Mouse (Mus musculus) kidney, embryonic 15.5 days (tissue): Measurements from ENCODE around the gene Lrrc8c. TPM values are rescaled to one million over a fixed set of nuclear protein-coding genes. Genes with fewer than 3 reads are reported as not detected.
A peak's percentile ranks its signal among the peaks of the same experiment; 100 is the strongest.

Source experiments
- ATAC-seq: fragments of 200-750 bp; cut with Nextera tagmentation; replicated peaks from 2 replicates; pipeline ENCODE4 v1.8.0; 2017; ENCODE audit warnings: moderate TSS enrichment; ENCODE audit not compliant: low FRiP score
- H3K27ac ChIP-seq: fragments of 300-500 bp; sonication (generic); 2 replicates; pipeline ENCODE4 v1.5.1; 2015; ENCODE audit warnings: mild to moderate bottlenecking, inconsistent platforms
- H3K27me3 ChIP-seq: fragments of 300-500 bp; sonication (generic); 2 replicates; pipeline ENCODE4 v1.6.1; 2015; ENCODE audit warnings: inconsistent platforms
- H3K36me3 ChIP-seq: fragments of 300-500 bp; sonication (generic); 2 replicates; pipeline ENCODE4 v1.6.1; 2015; ENCODE audit warnings: inconsistent platforms
- H3K4me1 ChIP-seq: fragments of 300-500 bp; sonication (generic); 2 replicates; pipeline ENCODE4 v1.6.1; 2015; ENCODE audit warnings: inconsistent platforms
- H3K4me2 ChIP-seq: fragments of 300-500 bp; sonication (generic); 2 replicates; pipeline ENCODE4 v1.6.1; 2015; ENCODE audit warnings: moderate library complexity, mild to moderate bottlenecking, inconsistent platforms
- H3K4me3 ChIP-seq: fragments of 300-500 bp; sonication (generic); replicated peaks from 2 replicates; pipeline ENCODE4 v1.5.1; 2015; ENCODE audit warnings: mild to moderate bottlenecking, inconsistent platforms
- H3K9ac ChIP-seq: fragments of 300-500 bp; sonication (generic); 2 replicates; pipeline ENCODE4 v1.6.1; 2015; ENCODE audit warnings: mild to moderate bottlenecking, inconsistent platforms
- H3K9me3 ChIP-seq: fragments of 300-500 bp; sonication (generic); replicated peaks from 2 replicates; pipeline ENCODE4 v1.6.1; 2016; ENCODE audit warnings: inconsistent platforms
- WGBS: fragments of 180-500 bp; shearing (Covaris S2); methylation state at CpG from one replicate; pipeline ENCODE4 v1.1.7; 2015; ENCODE audit warnings: mixed read lengths; 5-methylcytosine and 5-hydroxymethylcytosine counted together
- polyA plus RNA-seq: library from polyadenylated mRNA; unstranded; fragments of >200 nt; fragmentation: Nextera tagmentation; extraction: Ambion mirVana; gene quantifications from 2 replicates; pipeline ENCODE4 v1.2.1, GENCODE M21; 2015

Lrrc8c gene
- polyA plus RNA-seq, 1 experiment from 2014 or later: 18.4 TPM

DNA sequence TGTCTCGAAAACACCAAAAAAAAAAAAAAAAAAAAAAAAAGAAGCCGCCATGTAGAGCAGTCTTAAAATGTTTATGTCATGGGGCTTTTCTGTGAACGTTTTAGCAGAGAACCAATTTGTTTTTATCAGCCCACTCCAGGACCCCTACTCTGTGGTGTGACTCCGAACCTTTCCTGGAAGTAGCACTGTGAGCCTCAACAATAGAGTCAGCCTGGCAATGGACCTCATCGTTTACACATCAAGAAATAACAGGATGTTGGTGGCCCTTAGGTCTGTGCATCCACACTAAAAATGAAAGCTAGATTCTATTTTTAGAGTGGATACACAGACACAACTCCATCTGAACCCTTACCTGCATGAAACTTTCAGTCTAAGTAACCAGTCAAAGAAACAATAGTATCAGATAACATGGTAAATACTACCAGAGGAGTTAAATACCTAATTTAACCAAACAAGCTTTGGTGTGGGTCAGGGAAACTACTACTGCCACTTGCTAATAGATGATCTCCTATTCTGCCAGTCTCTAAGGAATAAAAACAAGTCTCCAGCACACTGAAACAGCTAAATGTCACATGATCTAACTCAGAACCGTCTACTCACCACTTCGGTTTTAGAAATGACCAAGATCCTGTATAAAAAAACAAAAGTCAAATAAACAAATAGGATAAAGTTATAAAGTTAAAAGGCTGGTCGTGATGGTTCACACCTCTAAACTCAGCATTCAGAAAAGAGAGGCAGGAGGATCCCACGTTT is 95.7 kb downstream of the Lrrc8c start:
- 0 out of 2 replicates have a peak, but pooled peaks cover 3% of the 10 kb centered on the region for H3K4me1 ChIP-seq
- ATAC-seq: no peak
- no peaks in the 10 kb centered on the region for H3K36me3 ChIP-seq
- H3K27me3 ChIP-seq: no peaks in the 10 kb centered on the region
- no peaks in the 10 kb centered on the region for H3K9me3 ChIP-seq
- no peak overlapping the region for H3K4me2 ChIP-seq
- no peak overlapping the region for H3K9ac ChIP-seq
- no peak overlapping the region for H3K27ac ChIP-seq
- H3K4me3 ChIP-seq: no peak overlapping the region
- 59% methylated on average over 9 of the region's 9 CpGs for WGBS

DNA sequence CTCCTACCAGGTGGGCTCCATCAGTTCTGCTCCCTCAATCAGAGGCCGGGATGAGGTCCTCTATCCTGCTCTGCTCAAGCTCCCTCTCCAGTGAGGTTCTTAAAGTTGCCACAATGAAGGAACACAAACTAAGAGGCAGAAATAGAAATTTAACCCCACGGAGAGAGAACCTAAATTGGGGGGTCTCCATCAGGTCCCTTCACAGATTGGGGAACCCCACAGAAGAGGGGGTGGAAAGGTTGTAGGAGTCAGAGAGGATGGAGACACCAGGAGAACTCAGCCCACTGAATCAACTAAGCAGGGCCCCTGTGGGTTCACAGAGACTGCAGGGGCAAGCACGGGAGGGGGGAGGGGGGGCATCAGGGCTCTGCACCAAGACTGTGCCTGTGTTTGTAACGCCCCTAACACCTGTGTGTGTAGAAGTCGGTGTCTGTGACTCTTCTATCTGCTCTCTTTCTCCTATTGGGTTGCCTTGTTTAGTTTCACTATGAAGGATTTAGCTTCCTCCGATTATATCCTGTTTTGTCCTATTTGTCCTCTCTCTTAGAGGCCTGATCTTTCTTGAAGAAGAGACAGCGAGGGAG is 96.8 kb downstream of the Lrrc8c start:
- Histone ChIP-seq H3K4me3 (no peak overlapping the region), H3K36me3 (no peaks in the 10 kb centered on the region), H3K4me1 (0 out of 2 replicates have a peak, but pooled peaks cover 3% of the 10 kb centered on the region), H3K9me3 (no peaks in the 10 kb centered on the region), H3K4me2 (no peak overlapping the region), H3K27ac (no peak overlapping the region), H3K9ac (no peak overlapping the region), H3K27me3 (no peaks in the 10 kb centered on the region)
- no peak for ATAC-seq
- WGBS: 53% methylated on average over 7 of the region's 7 CpGs

DNA sequence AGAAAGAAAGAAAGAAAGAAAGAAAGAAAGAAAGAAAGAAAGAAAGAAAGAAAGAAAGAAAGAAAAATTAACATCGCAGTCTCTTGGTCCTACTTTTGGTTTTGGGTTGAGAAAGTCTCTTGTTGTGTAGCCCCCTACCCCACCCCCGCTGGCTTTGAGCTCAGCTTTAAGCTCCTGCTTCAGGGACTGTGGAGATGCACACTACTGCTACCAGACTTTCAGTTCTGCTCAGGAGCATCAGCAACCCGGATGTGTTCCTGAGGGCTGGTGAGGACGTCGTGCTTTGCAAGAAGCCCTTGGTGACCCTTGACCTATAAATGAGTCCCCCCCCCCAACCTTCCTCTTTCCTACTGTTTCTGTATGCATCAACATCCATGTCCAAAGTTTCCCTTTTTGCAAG is 97.3 kb downstream of the Lrrc8c start:
- 78% methylated on average over 5 of the region's 5 CpGs for WGBS
- no peaks in the 10 kb centered on the region for H3K9me3 ChIP-seq
- H3K4me1 ChIP-seq: 0 out of 2 replicates have a peak, but pooled peaks cover 7% of the 10 kb centered on the region
- no peaks in the 10 kb centered on the region for H3K36me3 ChIP-seq
- no peak overlapping the region for H3K4me2 ChIP-seq
- no peak overlapping the region for H3K27ac ChIP-seq
- H3K9ac ChIP-seq: no peak overlapping the region
- H3K4me3 ChIP-seq: no peak overlapping the region
- H3K27me3 ChIP-seq: no peaks in the 10 kb centered on the region
- ATAC-seq: no peak

DNA sequence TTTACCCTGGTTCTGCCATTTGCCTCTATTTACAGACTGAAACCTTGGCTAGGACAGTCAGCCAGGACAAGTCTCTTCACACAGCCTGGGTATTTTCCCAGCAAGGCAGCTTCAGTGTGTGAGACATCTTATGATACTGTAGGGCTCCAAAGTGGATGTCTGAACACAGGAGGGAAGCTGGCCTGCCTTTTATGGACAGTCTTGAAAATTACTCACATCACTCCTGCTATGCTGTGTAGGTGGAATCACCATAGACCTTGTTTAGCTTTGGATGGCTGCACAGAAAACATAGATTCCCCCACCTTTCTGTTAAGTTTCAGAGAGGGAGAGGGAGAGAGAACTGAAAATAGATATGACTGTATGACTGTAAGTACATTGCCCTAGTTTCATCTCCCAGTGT is 99.3 kb downstream of the Lrrc8c start:
- Histone ChIP-seq H3K4me2 (no peak overlapping the region), H3K36me3 (no peaks in the 10 kb centered on the region), H3K9ac (no peak overlapping the region), H3K9me3 (no peaks in the 10 kb centered on the region), H3K27ac (no peak overlapping the region), H3K4me3 (no peak overlapping the region), H3K4me1 (0 out of 2 replicates have a peak, but pooled peaks cover 7% of the 10 kb centered on the region), H3K27me3 (no peaks in the 10 kb centered on the region)
- no peak for ATAC-seq

DNA sequence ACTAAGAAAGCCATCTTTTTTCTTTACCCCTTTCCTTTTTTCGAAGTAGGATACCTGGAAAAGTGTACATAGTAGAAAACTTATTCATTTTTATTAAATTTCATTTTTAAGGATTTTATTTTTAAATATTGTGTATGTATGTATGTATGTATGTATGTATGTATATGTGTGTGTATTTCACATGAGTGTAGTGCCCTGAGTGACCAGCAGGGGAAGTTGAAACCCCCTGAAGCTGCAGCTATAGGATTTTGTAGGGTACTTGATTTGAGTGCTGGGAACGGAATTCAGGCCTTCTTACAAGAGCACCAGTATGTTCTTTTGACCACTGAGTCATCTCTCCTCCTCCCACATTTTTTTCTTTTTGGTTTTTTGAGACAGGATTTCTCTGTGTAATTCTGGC is 100.5 kb downstream of the Lrrc8c start:
- H3K36me3 ChIP-seq: no peaks in the 10 kb centered on the region
- peak overlapping the region; percentile 60 for H3K27ac ChIP-seq
- no peak for ATAC-seq

DNA sequence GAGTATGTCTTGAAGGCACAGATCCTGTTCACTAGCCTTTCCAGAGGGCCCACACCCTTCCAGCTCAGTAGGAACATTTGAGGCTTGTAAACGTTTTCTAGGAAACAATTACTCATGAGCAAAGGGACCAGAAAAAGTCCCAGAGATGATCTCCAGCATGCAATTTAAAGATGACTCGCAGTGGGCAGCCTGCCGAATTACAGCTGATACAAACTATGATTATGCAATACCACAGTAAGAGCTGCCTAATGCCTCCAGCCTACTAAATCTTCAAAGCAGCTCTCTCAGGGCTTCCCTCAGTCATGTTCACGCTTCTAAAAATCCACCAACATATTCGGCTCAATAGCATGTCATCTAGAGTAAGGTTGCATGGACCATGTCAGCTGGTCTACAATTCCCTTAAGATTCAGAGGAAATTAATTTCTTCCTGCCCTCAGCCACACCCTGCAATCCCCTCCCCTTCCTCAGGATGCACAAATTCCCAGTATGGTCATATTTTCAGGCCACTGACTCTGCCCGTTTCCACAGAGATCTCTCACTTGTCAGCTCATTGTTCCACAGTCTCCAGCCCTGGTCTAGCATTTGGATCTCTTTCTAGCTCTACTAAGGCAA is 101.4 kb downstream of the Lrrc8c start:
- peak; percentile 30; the same call in 1 of the 2 replicates for ATAC-seq
- Histone ChIP-seq H3K27me3 (no peaks in the 10 kb centered on the region), H3K4me1 (0 out of 2 replicates have a peak, but pooled peaks cover 4% of the 10 kb centered on the region), H3K9ac (no peak overlapping the region), H3K36me3 (no peaks in the 10 kb centered on the region), H3K4me3 (no peak overlapping the region), H3K27ac (peak overlapping the region; percentile 65), H3K9me3 (no peaks in the 10 kb centered on the region), H3K4me2 (no peak overlapping the region)
- WGBS: 64% methylated on average over 6 of the region's 6 CpGs

More for the DNA sequence above, 100.5 kb downstream of the Lrrc8c start:
- Histone ChIP-seq H3K4me3 (no peak overlapping the region), H3K27me3 (no peaks in the 10 kb centered on the region), H3K4me2 (no peak overlapping the region), H3K4me1 (0 out of 2 replicates have a peak, but pooled peaks cover 4% of the 10 kb centered on the region), H3K9ac (no peak overlapping the region), H3K9me3 (no peaks in the 10 kb centered on the region)
- WGBS: 93% methylated on average over 2 of the region's 2 CpGs

DNA sequence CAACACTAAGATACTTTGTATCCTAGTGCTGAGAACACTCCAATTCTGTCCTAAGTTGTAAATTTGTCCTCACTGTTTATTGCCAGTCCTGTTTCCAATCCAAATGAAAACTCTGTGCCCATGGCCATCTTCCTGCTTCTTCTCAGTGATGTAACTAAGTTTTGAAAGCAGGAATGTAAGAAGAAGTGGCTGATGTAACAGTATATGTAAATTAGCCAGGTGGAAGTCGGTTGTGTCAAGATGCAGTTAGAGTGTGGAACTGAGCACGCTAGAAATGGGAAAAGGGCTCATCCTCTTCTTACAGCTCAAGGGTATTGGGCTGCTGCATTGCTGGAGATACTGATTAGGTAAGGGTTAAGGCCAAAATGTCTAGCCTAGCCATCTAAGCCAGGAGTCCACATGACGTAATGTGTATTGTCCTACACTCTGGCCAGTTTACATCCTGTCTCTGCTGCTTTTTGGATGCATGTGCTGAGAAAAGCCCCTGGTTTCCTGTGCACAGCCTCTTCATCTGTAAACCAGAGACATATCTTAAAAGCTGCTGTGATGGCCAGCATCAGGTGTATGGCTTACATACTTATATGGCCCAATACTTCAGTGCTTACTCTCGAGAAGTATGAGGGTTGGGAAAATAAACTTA is 104.0 kb downstream of the Lrrc8c start:
- no peaks in the 10 kb centered on the region for H3K27me3 ChIP-seq
- H3K4me2 ChIP-seq: no peak overlapping the region
- H3K36me3 ChIP-seq: no peaks in the 10 kb centered on the region
- ATAC-seq: no peak
- no peak overlapping the region for H3K4me3 ChIP-seq
- H3K9me3 ChIP-seq: no peaks in the 10 kb centered on the region
- peak overlapping the region; percentile 72 for H3K27ac ChIP-seq
- WGBS: 55% methylated on average over 4 of the region's 4 CpGs
- no peak overlapping the region for H3K9ac ChIP-seq
- peaks cover 7% of the 10 kb centered on the region; the same call in 1 of the 2 replicates for H3K4me1 ChIP-seq

DNA sequence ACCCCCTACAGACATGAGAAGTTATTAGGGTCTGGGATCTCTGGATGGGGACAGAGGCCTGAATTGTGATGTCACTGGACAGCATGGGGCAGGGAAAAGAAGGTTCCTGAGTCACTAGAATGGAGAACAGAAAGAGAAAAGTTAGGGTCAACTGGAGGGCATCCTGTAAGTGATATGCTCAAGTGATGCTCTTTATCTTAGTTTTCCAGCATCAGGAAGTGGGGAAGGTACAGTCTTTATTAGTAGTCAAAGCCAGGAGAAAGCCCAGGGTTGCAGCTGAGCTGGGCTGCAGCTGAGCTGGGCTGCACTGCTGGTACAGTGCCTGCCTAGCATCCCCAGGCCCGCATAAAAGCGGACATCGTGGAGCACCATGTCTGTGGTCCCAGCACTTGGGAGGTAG is 105.1 kb downstream of the Lrrc8c start:
- Histone ChIP-seq H3K4me1 (peaks cover 7% of the 10 kb centered on the region; the same call in 1 of the 2 replicates), H3K36me3 (no peaks in the 10 kb centered on the region), H3K4me3 (no peak overlapping the region), H3K9me3 (no peaks in the 10 kb centered on the region), H3K27ac (peak overlapping the region; percentile 72), H3K27me3 (no peaks in the 10 kb centered on the region), H3K9ac (no peak overlapping the region), H3K4me2 (no peak overlapping the region)
- no peak for ATAC-seq
- 86% methylated on average over 3 of the region's 3 CpGs for WGBS

DNA sequence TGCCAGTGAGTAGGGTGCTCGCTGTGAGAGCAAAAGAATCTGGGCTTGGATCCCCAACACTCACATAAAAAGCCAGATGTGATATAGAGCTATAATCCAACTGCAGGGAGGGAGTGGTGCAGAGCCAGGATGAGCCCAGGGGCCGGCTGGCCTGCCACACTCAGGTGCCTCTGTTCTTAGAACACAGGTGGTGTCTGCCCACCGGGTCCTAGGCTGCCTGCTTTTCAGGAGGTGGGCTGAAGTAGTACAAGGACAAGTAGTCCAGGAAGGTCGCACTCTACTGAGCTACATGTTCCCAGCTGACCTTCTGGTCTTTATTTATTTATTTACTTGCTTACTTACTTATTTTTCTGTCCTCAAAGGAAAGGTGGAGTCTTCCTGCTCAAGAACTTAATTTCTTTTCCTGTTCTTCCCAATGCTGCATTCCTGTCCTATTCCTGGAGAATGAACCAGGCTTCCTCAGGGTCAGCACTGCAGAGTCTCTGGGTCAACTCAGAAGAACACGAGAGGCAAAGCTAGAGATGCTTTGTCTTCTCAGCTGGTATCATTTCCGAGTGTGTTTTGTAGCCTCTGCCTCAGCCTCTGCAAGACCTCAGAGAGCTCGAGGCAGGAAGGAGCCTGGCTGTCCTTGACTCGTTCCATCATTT is 106.4 kb downstream of the Lrrc8c start:
- H3K9ac ChIP-seq: no peak overlapping the region
- WGBS: 65% methylated on average over 8 of the region's 8 CpGs
- H3K36me3 ChIP-seq: no peaks in the 10 kb centered on the region
- ATAC-seq: 0 out of 2 replicates have a peak, but pooled peaks have one; percentile 35
- no peak overlapping the region for H3K4me2 ChIP-seq
- peak overlapping the region; percentile 78 for H3K27ac ChIP-seq
- H3K4me1 ChIP-seq: peaks cover 7% of the 10 kb centered on the region; the same call in 1 of the 2 replicates
- H3K4me3 ChIP-seq: no peak overlapping the region
- H3K9me3 ChIP-seq: no peaks in the 10 kb centered on the region
- H3K27me3 ChIP-seq: no peaks in the 10 kb centered on the region

DNA sequence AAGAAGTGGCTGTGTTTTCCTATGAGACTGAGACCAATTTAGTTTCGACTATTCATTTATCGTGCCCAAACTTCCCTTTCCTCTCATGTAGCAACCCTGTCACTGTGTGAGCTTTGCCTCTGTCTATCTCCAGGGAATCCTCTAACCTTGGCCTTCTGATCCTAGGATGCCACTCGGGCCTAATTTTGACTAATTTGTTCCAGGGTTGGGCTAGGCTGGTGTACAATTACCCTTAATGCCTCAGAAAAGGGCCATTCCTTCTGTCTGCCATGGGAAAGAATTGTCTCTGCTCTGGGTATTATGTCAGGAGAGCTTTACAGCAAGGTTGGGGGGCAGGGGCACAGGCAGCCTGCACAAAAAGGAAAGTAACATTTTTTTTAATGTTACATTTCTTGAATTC is 107.2 kb downstream of the Lrrc8c start:
- no peak overlapping the region for H3K4me2 ChIP-seq
- ATAC-seq: no peak
- no peak overlapping the region for H3K4me3 ChIP-seq
- 31% methylated on average over 3 of the region's 3 CpGs for WGBS
- peaks cover 4% of the 10 kb centered on the region; the same call in 1 of the 2 replicates for H3K4me1 ChIP-seq
- H3K36me3 ChIP-seq: no peaks in the 10 kb centered on the region
- H3K27ac ChIP-seq: peak overlapping the region; percentile 78
- no peaks in the 10 kb centered on the region for H3K27me3 ChIP-seq
- H3K9ac ChIP-seq: no peak overlapping the region
- H3K9me3 ChIP-seq: no peaks in the 10 kb centered on the region

DNA sequence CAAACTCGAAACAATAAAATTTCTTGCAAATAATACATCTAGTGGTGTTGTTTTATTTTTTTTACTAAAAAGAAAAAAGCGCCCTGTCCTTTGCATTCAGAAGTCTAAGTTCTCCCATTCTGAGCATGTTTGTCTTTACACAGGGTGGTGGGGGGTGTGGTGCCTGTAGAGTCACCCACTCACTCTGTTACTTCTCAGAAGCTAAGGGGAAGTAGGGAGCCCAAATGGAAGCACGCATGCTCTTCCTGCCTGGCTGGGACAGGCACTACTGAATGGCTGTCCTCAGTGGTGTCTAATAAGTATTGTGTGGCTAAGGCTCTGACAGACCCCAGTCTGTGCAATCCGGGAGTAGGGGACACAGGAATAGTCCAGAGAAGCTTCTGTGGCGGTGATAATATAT is 107.9 kb downstream of the Lrrc8c start:
- 78% methylated on average over 5 of the region's 5 CpGs for WGBS
- Histone ChIP-seq H3K4me3 (no peak overlapping the region), H3K4me1 (peaks cover 3% of the 10 kb centered on the region; the same call in 1 of the 2 replicates), H3K36me3 (no peaks in the 10 kb centered on the region), H3K27me3 (no peaks in the 10 kb centered on the region), H3K4me2 (no peak overlapping the region), H3K9ac (no peak overlapping the region), H3K9me3 (no peaks in the 10 kb centered on the region), H3K27ac (peak overlapping the region; percentile 51; the same call in 1 of the 2 replicates)
- no peak for ATAC-seq
